Mouse (Mus musculus): Measurements from ENCODE around the gene Cpm. TPM values are rescaled to one million over a fixed set of nuclear protein-coding genes. Genes with fewer than 3 reads are reported as not detected.

Cpm gene
- polyA plus RNA-seq, 1 experiment, result 6.7 TPM

DNA sequence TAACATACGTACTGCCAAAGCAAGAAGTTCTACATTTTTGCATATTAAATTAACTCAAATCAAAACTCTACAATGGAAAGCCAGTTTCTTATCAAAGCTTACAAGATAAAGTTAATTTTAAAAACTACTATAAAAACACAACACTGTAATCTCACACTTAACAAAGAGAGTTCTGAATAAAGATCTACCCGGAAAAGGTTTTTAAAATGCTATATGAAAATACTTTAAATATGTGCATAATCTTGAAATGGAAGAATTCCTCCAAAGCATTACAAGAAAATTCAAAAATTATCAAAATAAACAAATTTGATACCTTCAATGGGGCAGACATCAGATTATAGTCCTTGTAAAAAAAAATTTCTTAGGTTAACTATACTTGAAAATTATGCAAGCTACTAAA is 79.1 kb downstream of the Cpm start:
- H3K9ac ChIP-seq (ENCODE audit: low read depth, poor library complexity, severe bottlenecking), result peak overlapping the region; percentile 99
- H3K4me1 ChIP-seq (ENCODE audit: control insufficient read depth, insufficient read depth, low read length), result peaks cover 2% of the 10 kb centered on the region
- no peak overlapping the region for H3K4me3 ChIP-seq (ENCODE audit: low read depth, low read length)
- no peaks in the 10 kb centered on the region for H3K27me3 ChIP-seq (ENCODE audit: control insufficient read depth, insufficient read depth, low read length, poor library complexity, severe bottlenecking)
- H3K36me3 ChIP-seq (ENCODE audit: control insufficient read depth, insufficient read depth, low read length, poor library complexity, severe bottlenecking), result peaks cover 54% of the 10 kb centered on the region
- no peak overlapping the region for H3K27ac ChIP-seq (ENCODE audit: insufficient read depth, low read length)
- no peaks in the 10 kb centered on the region for H3K9me3 ChIP-seq (replicated peaks; ENCODE audit: control insufficient read depth, insufficient read depth, low read length, poor library complexity, severe bottlenecking)
- TF ChIP-seq POLR2A (IDR thresholded peaks at IDR 0.05; ENCODE audit: insufficient read depth, low read length) (no peak), CTCF (IDR thresholded peaks at IDR 0.05; ENCODE audit: low read depth, low read length) (no peak), EP300 (IDR thresholded peaks at IDR 0.05; ENCODE audit: insufficient read depth, low read depth, low read length) (no peak)

DNA sequence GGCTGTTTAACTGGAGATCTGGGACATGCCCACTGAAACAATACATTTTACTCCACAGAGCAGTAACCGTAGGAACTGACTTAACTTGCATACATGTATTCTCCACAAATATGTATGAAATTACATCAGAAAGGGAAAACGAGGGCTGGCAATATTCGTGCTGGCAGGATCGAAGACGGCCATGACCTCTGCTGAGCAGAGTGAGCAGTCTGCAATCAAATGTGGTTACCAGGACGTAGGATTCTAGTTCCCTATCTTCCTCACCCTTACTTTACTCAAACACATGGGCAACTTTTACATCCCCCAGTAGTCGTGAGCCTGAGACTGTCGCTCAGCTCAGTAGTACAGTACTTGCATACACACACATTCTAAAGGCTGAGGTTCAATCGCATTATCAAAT is 79.6 kb downstream of the Cpm start:
- Histone ChIP-seq H3K36me3 (ENCODE audit: control insufficient read depth, insufficient read depth, low read length, poor library complexity, severe bottlenecking) (peaks cover 50% of the 10 kb centered on the region), H3K4me3 (ENCODE audit: low read depth, low read length) (peak overlapping the region; percentile 77), H3K27me3 (ENCODE audit: control insufficient read depth, insufficient read depth, low read length, poor library complexity, severe bottlenecking) (no peaks in the 10 kb centered on the region), H3K4me1 (ENCODE audit: control insufficient read depth, insufficient read depth, low read length) (no peaks in the 10 kb centered on the region), H3K27ac (ENCODE audit: insufficient read depth, low read length) (peak overlapping the region; percentile 59; the same call in 1 of the 2 replicates), H3K9me3 (replicated peaks; ENCODE audit: control insufficient read depth, insufficient read depth, low read length, poor library complexity, severe bottlenecking) (no peaks in the 10 kb centered on the region), H3K9ac (ENCODE audit: low read depth, poor library complexity, severe bottlenecking) (peak overlapping the region; percentile 99)
- TF ChIP-seq EP300 (IDR thresholded peaks at IDR 0.05; ENCODE audit: insufficient read depth, low read depth, low read length), result no peak
- no peak for TF ChIP-seq CTCF (IDR thresholded peaks at IDR 0.05; ENCODE audit: low read depth, low read length)
- TF ChIP-seq POLR2A (IDR thresholded peaks at IDR 0.05; ENCODE audit: insufficient read depth, low read length), result no peak

DNA sequence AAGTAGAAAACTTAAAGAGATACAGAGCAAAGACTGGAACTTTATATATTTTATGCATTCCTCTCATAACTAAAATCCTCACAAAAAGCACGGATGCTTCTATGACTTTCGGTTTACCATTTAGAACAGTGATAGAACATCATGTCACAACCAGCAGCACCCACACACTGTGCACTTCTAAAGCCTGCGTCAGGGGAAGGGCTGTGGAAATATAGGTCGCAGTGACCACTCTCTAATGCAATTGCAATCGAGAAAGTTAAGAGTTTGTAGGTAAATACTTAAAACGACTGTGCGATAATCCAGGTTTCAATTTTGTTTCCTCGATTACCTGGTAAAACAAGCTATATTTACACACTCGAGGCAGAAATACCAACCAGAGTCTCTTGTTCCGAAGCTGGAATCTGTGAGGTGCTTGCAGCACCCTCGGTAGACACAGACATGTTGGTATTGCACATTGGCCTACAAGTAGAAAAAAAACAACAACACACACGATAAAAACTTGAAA is 80.1 kb downstream of the Cpm start:
- Histone ChIP-seq H3K9ac (ENCODE audit: low read depth, poor library complexity, severe bottlenecking) (peak overlapping the region; percentile 99), H3K36me3 (ENCODE audit: control insufficient read depth, insufficient read depth, low read length, poor library complexity, severe bottlenecking) (peaks cover 44% of the 10 kb centered on the region), H3K4me1 (ENCODE audit: control insufficient read depth, insufficient read depth, low read length) (no peaks in the 10 kb centered on the region), H3K4me3 (ENCODE audit: low read depth, low read length) (peak overlapping the region; percentile 79), H3K9me3 (replicated peaks; ENCODE audit: control insufficient read depth, insufficient read depth, low read length, poor library complexity, severe bottlenecking) (no peaks in the 10 kb centered on the region), H3K27me3 (ENCODE audit: control insufficient read depth, insufficient read depth, low read length, poor library complexity, severe bottlenecking) (no peaks in the 10 kb centered on the region), H3K27ac (ENCODE audit: insufficient read depth, low read length) (peak overlapping the region; percentile 91)
- no peak for TF ChIP-seq CTCF (IDR thresholded peaks at IDR 0.05; ENCODE audit: low read depth, low read length)
- no peak for TF ChIP-seq POLR2A (IDR thresholded peaks at IDR 0.05; ENCODE audit: insufficient read depth, low read length)
- TF ChIP-seq EP300 (IDR thresholded peaks at IDR 0.05; ENCODE audit: insufficient read depth, low read depth, low read length), result no peak

DNA sequence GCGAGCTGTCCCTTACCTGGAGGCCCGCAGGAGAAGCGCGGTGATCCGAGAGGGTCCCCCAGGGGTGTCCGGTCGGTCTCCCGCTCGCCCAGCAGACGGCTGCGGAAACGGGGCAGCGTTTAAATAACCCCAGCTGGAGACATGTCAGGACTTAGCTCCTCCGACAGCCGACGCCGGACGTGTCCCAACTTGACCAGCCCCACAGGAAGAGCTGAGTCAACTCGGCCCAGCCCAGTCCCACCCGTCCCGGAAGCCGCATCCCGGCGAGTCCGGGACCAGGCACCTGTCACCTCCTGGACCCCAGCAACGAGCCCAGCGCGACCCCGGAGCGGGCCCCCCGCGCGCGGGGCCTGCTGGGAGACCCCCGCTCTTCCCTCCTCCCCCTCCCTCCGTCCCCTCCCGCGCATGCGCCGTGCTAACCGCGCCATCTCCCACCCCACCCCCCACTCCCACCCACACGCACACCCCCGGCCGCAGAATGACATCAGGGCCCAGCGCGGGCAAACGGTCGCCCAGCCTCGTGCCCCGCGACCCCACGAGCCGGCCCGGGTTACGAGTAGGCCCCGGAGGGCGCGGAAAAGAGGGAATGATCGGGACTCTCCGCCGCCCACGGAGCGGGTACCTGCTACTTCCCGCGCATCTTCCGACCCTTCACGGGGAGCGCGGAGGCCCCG is 80.8 kb downstream of the Cpm start:
- no peak for TF ChIP-seq CTCF (IDR thresholded peaks at IDR 0.05; ENCODE audit: low read depth, low read length)
- peak; percentile 13 for TF ChIP-seq POLR2A (IDR thresholded peaks at IDR 0.05; ENCODE audit: insufficient read depth, low read length)
- 0 out of 2 replicates have a peak, but pooled peaks have one; percentile 19 for TF ChIP-seq EP300 (IDR thresholded peaks at IDR 0.05; ENCODE audit: insufficient read depth, low read depth, low read length)
- Histone ChIP-seq H3K27me3 (ENCODE audit: control insufficient read depth, insufficient read depth, low read length, poor library complexity, severe bottlenecking) (no peaks in the 10 kb centered on the region), H3K9ac (ENCODE audit: low read depth, poor library complexity, severe bottlenecking) (peak overlapping the region; percentile 99), H3K4me3 (ENCODE audit: low read depth, low read length) (peak overlapping the region; percentile 94), H3K36me3 (ENCODE audit: control insufficient read depth, insufficient read depth, low read length, poor library complexity, severe bottlenecking) (peaks cover 38% of the 10 kb centered on the region), H3K9me3 (replicated peaks; ENCODE audit: control insufficient read depth, insufficient read depth, low read length, poor library complexity, severe bottlenecking) (no peaks in the 10 kb centered on the region), H3K4me1 (ENCODE audit: control insufficient read depth, insufficient read depth, low read length) (peaks cover 2% of the 10 kb centered on the region), H3K27ac (ENCODE audit: insufficient read depth, low read length) (peak overlapping the region; percentile 92)

DNA sequence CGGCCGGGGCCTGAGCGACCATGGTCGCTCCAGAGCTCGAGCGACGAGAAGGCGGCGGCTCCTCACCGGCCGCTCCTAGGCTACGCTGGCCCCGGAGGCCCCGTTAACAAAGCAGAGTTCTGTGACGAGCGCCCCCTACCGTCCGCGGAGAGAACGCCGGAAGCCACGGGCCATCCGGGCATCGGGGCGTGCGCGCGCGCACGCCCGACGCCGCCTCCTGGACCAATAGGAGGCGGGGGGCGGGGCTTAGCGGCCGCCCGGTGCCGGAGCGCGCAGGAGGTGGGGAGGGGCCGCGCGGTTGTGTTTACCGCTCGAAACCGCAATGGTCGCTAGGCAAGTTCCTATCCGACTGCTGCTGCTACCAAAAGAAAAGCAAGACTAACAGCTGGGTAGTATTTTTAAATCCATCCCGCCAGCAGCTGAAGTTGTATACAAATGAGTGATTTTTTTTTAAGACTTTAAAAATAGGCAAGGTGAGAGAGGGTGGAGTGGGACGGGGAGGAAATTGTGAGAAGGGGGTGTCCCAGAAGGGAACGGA is 81.4 kb downstream of the Cpm start, which contains the start of gene Mdm2:
Gene Mdm2 (minus strand): TSS at position 155 of the 538 bp plus-strand sequence.
- H3K4me3 ChIP-seq (ENCODE audit: low read depth, low read length), result peak within 1 kb of the TSS; percentile 94
- peaks cover 32% of the 10 kb centered on the region for H3K36me3 ChIP-seq (ENCODE audit: control insufficient read depth, insufficient read depth, low read length, poor library complexity, severe bottlenecking)
- peaks cover 2% of the 10 kb centered on the region for H3K4me1 ChIP-seq (ENCODE audit: control insufficient read depth, insufficient read depth, low read length)
- H3K9me3 ChIP-seq (replicated peaks; ENCODE audit: control insufficient read depth, insufficient read depth, low read length, poor library complexity, severe bottlenecking), result no peaks in the 10 kb centered on the region
- H3K27ac ChIP-seq (ENCODE audit: insufficient read depth, low read length), result peak within 1 kb of the TSS; percentile 100
- no peaks in the 10 kb centered on the region for H3K27me3 ChIP-seq (ENCODE audit: control insufficient read depth, insufficient read depth, low read length, poor library complexity, severe bottlenecking)
- no peak for TF ChIP-seq EP300 (IDR thresholded peaks at IDR 0.05; ENCODE audit: insufficient read depth, low read depth, low read length)
- TF ChIP-seq CTCF (IDR thresholded peaks at IDR 0.05; ENCODE audit: low read depth, low read length), result peak; percentile 58
- TF ChIP-seq POLR2A (IDR thresholded peaks at IDR 0.05; ENCODE audit: insufficient read depth, low read length), result peak; percentile 69
- H3K9ac ChIP-seq (ENCODE audit: low read depth, poor library complexity, severe bottlenecking), result peak within 1 kb of the TSS; percentile 99

DNA sequence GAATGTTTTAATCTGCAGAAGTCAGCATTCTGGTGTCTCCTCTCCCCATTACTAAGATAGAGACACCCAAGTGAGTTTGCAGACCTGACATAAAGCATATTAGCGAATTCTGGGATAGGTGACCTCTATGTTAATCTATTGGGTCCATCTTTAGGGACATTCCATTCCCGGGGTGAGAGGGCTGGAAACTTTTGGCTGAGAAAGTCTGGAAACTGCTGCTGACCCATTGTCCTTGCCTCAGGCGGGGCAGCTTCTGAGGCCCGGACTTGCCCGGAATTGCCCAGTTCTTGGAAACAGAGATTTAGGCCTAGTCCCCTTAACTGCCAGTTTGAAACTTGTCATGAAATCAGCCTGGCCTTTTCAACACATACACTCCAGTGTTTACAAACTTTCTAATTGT is 82.1 kb downstream of the Cpm start:
- peaks cover 2% of the 10 kb centered on the region for H3K4me1 ChIP-seq (ENCODE audit: control insufficient read depth, insufficient read depth, low read length)
- no peaks in the 10 kb centered on the region for H3K27me3 ChIP-seq (ENCODE audit: control insufficient read depth, insufficient read depth, low read length, poor library complexity, severe bottlenecking)
- peaks cover 27% of the 10 kb centered on the region for H3K36me3 ChIP-seq (ENCODE audit: control insufficient read depth, insufficient read depth, low read length, poor library complexity, severe bottlenecking)
- TF ChIP-seq EP300 (IDR thresholded peaks at IDR 0.05; ENCODE audit: insufficient read depth, low read depth, low read length) (peak; percentile 89), CTCF (IDR thresholded peaks at IDR 0.05; ENCODE audit: low read depth, low read length) (no peak)
- peak overlapping the region; percentile 100 for H3K27ac ChIP-seq (ENCODE audit: insufficient read depth, low read length)
- H3K9ac ChIP-seq (ENCODE audit: low read depth, poor library complexity, severe bottlenecking), result peak overlapping the region; percentile 99
- no peaks in the 10 kb centered on the region for H3K9me3 ChIP-seq (replicated peaks; ENCODE audit: control insufficient read depth, insufficient read depth, low read length, poor library complexity, severe bottlenecking)
- peak overlapping the region; percentile 87 for H3K4me3 ChIP-seq (ENCODE audit: low read depth, low read length)

Measured in ES-Bruce4 (cell line).